Mouse (Mus musculus): ENCODE results near the gene Ubap1.

DNA sequence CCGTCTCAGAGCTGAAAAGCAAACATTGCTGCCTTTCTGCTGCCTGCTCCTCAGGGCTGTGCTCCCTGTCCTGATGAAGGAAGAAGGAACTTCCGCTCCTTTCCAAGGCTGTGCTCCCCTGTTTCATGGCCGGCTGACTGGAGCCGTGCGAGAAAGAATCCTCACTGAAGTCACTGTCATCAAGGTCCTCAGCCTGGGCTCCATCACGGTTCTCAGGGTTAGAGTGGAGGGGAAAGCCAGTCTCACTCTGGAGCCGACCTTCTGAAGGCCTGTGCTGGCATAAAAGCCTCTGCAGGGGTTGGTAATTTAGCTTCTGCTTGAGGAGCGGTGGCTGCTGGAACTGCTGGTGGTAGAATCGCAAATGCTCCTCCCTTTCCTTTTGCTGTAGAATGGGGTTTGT, 45.9 kb downstream of the Ubap1 start:
- no peak for TF ChIP-seq CTCF (IDR thresholded peaks at IDR 0.05)
- no peak for TF ChIP-seq EP300 (IDR thresholded peaks at IDR 0.05)
